Mouse (Mus musculus) forebrain, embryonic 12.5 days (tissue): ENCODE data around the gene Smim5. TPM values are rescaled to one million over a fixed set of nuclear protein-coding genes. Genes with fewer than 3 reads are reported as not detected.

ENCODE experiments used
- ATAC-seq: fragments of 200-750 bp; cut with Nextera tagmentation; 2 replicates; pipeline ENCODE4 v1.8.0; 2017; ENCODE audit warnings: moderate TSS enrichment; ENCODE audit not compliant: low FRiP score
- H3K27ac ChIP-seq: fragments of 300-500 bp; sonication (generic); 2 replicates; pipeline ENCODE4 v1.5.1; 2016; ENCODE audit warnings: mild to moderate bottlenecking
- H3K27me3 ChIP-seq: fragments of 300-500 bp; sonication (generic); 2 replicates; pipeline ENCODE4 v1.6.1; 2016; ENCODE audit warnings: mild to moderate bottlenecking
- H3K36me3 ChIP-seq: fragments of 300-500 bp; sonication (generic); replicated peaks from 2 replicates; pipeline ENCODE4 v1.6.1; 2016; ENCODE audit warnings: mild to moderate bottlenecking
- H3K4me1 ChIP-seq: fragments of 300-500 bp; sonication (generic); 2 replicates; pipeline ENCODE4 v1.6.1; 2016
- H3K4me2 ChIP-seq: fragments of 300-500 bp; sonication (generic); 2 replicates; pipeline ENCODE4 v1.6.1; 2016; ENCODE audit warnings: mild to moderate bottlenecking, moderate library complexity
- H3K4me3 ChIP-seq: fragments of 300-500 bp; sonication (generic); replicated peaks from 2 replicates; pipeline ENCODE4 v1.5.1; 2016; ENCODE audit warnings: mild to moderate bottlenecking
- H3K9ac ChIP-seq: fragments of 300-500 bp; sonication (generic); 2 replicates; pipeline ENCODE4 v1.6.1; 2016; ENCODE audit warnings: mild to moderate bottlenecking
- H3K9me3 ChIP-seq: fragments of 300-500 bp; sonication (generic); 2 replicates; pipeline ENCODE4 v1.6.1; 2016
- WGBS: fragments of 180-500 bp; shearing (Covaris S2); methylation state at CpG from one replicate; pipeline ENCODE4 v1.1.7; 2016; 5-methylcytosine and 5-hydroxymethylcytosine counted together
- polyA plus RNA-seq: library from polyadenylated mRNA; unstranded; fragments of >200 nt; fragmentation: Nextera tagmentation; extraction: Ambion mirVana; gene quantifications from 2 replicates; pipeline ENCODE4 v1.2.1, GENCODE M21; 2016

Gene Smim5
- polyA plus RNA-seq, 1 experiment from 2014 or later: 1.3 TPM

GRCm38 (mm10) chr11:115941980-115942379, 42.2 kb downstream of the Smim5 start:
- H3K9me3 ChIP-seq: no peaks in the 10 kb centered on the region
- no peak overlapping the region for H3K4me2 ChIP-seq
- H3K27ac ChIP-seq: no peak overlapping the region
- H3K36me3 ChIP-seq: peaks cover 87% of the 10 kb centered on the region
- no peaks in the 10 kb centered on the region for H3K4me1 ChIP-seq
- no peaks in the 10 kb centered on the region for H3K27me3 ChIP-seq
- no peak overlapping the region for H3K9ac ChIP-seq
- WGBS: 88% methylated on average over 7 of the region's 7 CpGs
- no peak for ATAC-seq
- H3K4me3 ChIP-seq: no peak overlapping the region

GRCm38 (mm10) chr11:115945247-115945646, 45.5 kb downstream of the Smim5 start:
- Histone ChIP-seq H3K4me2 (no peak overlapping the region), H3K36me3 (peaks cover 82% of the 10 kb centered on the region)
- ATAC-seq: no peak

GRCm38 (mm10) chr11:115946221-115946828, 46.6 kb downstream of the Smim5 start:
- no peak overlapping the region for H3K27ac ChIP-seq
- H3K27me3 ChIP-seq: no peaks in the 10 kb centered on the region
- H3K36me3 ChIP-seq: peaks cover 82% of the 10 kb centered on the region
- H3K4me2 ChIP-seq: no peak overlapping the region
- no peaks in the 10 kb centered on the region for H3K9me3 ChIP-seq
- H3K4me1 ChIP-seq: no peaks in the 10 kb centered on the region
- no peak for ATAC-seq
- 90% methylated on average over 9 of the region's 9 CpGs for WGBS
- no peak overlapping the region for H3K4me3 ChIP-seq
- no peak overlapping the region for H3K9ac ChIP-seq

More at GRCm38 (mm10) chr11:115945247-115945646, 45.5 kb downstream of the Smim5 start:
- Histone ChIP-seq H3K27ac (no peak overlapping the region), H3K4me3 (no peak overlapping the region), H3K9ac (no peak overlapping the region), H3K4me1 (no peaks in the 10 kb centered on the region), H3K27me3 (no peaks in the 10 kb centered on the region), H3K9me3 (no peaks in the 10 kb centered on the region)
- 94% methylated on average over 8 of the region's 8 CpGs for WGBS

DNA sequence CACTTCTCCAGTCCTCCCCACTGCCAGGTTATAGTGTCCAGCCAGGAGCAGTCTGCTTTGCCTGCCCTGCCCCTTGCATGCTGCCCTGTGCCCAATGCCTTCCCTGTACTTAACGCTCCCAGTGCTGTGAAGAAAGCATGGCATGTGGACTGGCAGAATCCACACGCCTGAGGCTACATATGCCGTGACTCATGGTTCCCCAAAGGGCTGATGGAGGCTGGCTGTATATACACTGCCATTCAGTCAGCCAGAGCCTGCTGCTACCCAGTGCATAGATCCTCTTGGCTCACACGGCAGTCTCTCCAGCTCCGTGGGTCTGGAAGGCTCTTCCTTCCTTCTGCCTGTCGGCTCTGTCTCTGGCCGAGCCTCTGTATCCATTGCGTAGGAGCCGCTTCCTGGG, 48.5 kb downstream of the Smim5 start:
- Histone ChIP-seq H3K9me3 (no peaks in the 10 kb centered on the region), H3K4me3 (no peak overlapping the region), H3K4me1 (no peaks in the 10 kb centered on the region), H3K27me3 (no peaks in the 10 kb centered on the region), H3K4me2 (no peak overlapping the region), H3K27ac (no peak overlapping the region), H3K9ac (no peak overlapping the region), H3K36me3 (peaks cover 83% of the 10 kb centered on the region)
- ATAC-seq: no peak
- WGBS: 96% methylated on average over 9 of the region's 9 CpGs

- H3K4me1 ChIP-seq: 0 out of 2 replicates have a peak, but pooled peaks cover 2% of the 10 kb centered on the region
- ATAC-seq: no peak
- H3K9ac ChIP-seq: no peak overlapping the region
- H3K36me3 ChIP-seq: peaks cover 84% of the 10 kb centered on the region
- no peak overlapping the region for H3K4me2 ChIP-seq
- WGBS: 93% methylated on average over 2 of the region's 2 CpGs
- no peak overlapping the region for H3K4me3 ChIP-seq
- H3K27me3 ChIP-seq: no peaks in the 10 kb centered on the region
- no peaks in the 10 kb centered on the region for H3K9me3 ChIP-seq
- H3K27ac ChIP-seq: no peak overlapping the region
These were observed 51.0 kb downstream of the Smim5 start for GRCm38 (mm10) chr11:115950719-115951118.

DNA sequence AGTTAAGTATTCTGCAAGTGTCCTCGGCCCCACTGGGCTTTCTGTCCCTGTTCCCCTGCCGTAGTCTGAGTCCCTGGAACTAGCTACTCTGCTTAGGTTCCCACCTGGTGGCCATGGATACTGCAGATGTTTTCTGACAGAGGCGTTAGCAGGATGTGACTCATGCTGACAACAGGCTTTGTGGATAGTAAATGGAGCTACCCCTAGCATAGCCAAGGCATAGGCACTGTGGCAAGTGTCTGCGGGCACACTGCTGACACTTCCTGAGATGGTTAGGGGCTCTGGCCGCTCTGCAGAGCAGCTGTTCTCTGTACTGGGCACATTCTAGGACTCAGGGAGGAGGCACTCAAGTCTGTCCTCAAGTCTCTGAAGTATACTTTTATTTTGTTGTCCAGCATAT, 54.9 kb downstream of the Smim5 start:
- 88% methylated on average over 5 of the region's 5 CpGs for WGBS
- Histone ChIP-seq H3K36me3 (peaks cover 76% of the 10 kb centered on the region), H3K4me1 (peaks cover 15% of the 10 kb centered on the region), H3K27ac (no peak overlapping the region), H3K9ac (no peak overlapping the region), H3K4me2 (no peak overlapping the region), H3K4me3 (no peak overlapping the region), H3K27me3 (no peaks in the 10 kb centered on the region), H3K9me3 (no peaks in the 10 kb centered on the region)
- no peak for ATAC-seq

DNA sequence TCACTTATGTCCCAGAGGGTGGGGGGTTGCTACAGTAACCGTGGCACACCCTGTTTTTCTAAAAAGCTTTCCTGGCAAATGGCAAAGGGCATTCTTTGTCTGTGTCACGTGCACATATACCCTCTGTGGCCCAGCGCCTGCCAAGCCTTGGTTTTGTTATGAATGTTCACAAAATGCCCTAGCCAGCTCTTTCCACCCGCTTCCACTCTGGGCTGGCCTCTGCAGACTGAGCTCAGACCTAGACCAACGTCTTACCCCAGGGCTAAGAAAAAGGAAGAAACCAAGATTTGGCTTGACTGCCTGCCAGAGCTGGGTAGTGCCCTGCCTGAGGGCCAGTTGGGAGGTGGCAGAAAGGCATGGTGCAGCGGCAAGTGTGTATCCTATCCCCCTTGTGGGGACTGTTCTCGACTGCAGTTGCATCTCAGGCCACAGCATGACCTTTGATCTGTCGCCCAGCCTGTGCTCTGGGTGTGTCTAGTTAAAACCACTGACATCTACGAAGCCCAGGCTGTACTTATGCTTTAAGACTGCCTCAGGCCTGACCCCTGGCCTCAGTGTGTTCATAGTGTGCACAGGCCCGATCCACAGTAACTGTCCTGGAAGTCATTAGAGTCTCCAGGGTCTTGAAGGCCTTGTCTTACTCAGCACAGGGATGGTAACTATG, 55.6 kb downstream of the Smim5 start:
- no peak for ATAC-seq
- 71% methylated on average over 10 of the region's 10 CpGs for WGBS
- H3K4me1 ChIP-seq: peaks cover 15% of the 10 kb centered on the region
- no peaks in the 10 kb centered on the region for H3K27me3 ChIP-seq
- H3K9me3 ChIP-seq: no peaks in the 10 kb centered on the region
- no peak overlapping the region for H3K9ac ChIP-seq
- H3K27ac ChIP-seq: no peak overlapping the region
- H3K36me3 ChIP-seq: peaks cover 75% of the 10 kb centered on the region
- no peak overlapping the region for H3K4me3 ChIP-seq
- no peak overlapping the region for H3K4me2 ChIP-seq

Other genes starting within 250 kb of the Smim5 start
- gene Grb2, start 191.4 kb upstream of the Smim5 start, polyA plus RNA-seq: 124 and 137 TPM in 2 replicates
- 39.0 and 45.2 TPM in 2 replicates for gene Tmem94, start 134.5 kb upstream of the Smim5 start, polyA plus RNA-seq
- gene Caskin2, start 86.3 kb upstream of the Smim5 start, polyA plus RNA-seq: 15.5 and 19.5 TPM in 2 replicates
- gene Tsen54, start 85.2 kb upstream of the Smim5 start, polyA plus RNA-seq: 27.1 and 28.4 TPM in 2 replicates
- 2.4 and 2.7 TPM in 2 replicates for gene Llgl2, start 75.9 kb upstream of the Smim5 start, polyA plus RNA-seq
- gene Myo15b, start 41.6 kb upstream of the Smim5 start, polyA plus RNA-seq: 0.17 and 0.31 TPM in 2 replicates
- 0.49 and 1.1 TPM in 2 replicates for gene Smim6, start 12.1 kb downstream of the Smim5 start, polyA plus RNA-seq
- gene Sap30bp, start 33.3 kb downstream of the Smim5 start, polyA plus RNA-seq: 56.8 and 61.9 TPM in 2 replicates
- 32.5 and 33.4 TPM in 2 replicates for gene Recql5, start 33.5 kb downstream of the Smim5 start, polyA plus RNA-seq
- 0.94 and 1.0 TPM in 2 replicates for gene Itgb4, start 74.7 kb downstream of the Smim5 start, polyA plus RNA-seq
- gene Galk1, start 112.8 kb downstream of the Smim5 start, polyA plus RNA-seq: 98.3 and 107 TPM in 2 replicates
- 2,341 and 2,432 TPM in 2 replicates for gene H3f3b, start 128.0 kb downstream of the Smim5 start, polyA plus RNA-seq
- gene Unk, start 130.4 kb downstream of the Smim5 start, polyA plus RNA-seq: 47.9 and 50.4 TPM in 2 replicates
- gene Unc13d, start 178.0 kb downstream of the Smim5 start, polyA plus RNA-seq: 0.69 and 0.73 TPM in 2 replicates
- gene Wbp2, start 187.0 kb downstream of the Smim5 start, polyA plus RNA-seq: 92.3 and 101 TPM in 2 replicates
- gene Trim47, start 227.2 kb downstream of the Smim5 start, polyA plus RNA-seq: 2.7 and 3.2 TPM in 2 replicates
- gene Trim65, start 231.2 kb downstream of the Smim5 start, polyA plus RNA-seq: 1.9 and 2.1 TPM in 2 replicates
- gene Mrpl38, start 238.9 kb downstream of the Smim5 start, polyA plus RNA-seq: 89.6 and 90.5 TPM in 2 replicates